Mouse (Mus musculus): Measurements from ENCODE around the gene Zfp853. TPM values are rescaled to one million over a fixed set of nuclear protein-coding genes. Genes with fewer than 3 reads are reported as not detected.

Gene Zfp853
- polyA plus RNA-seq, 1 experiment from 2014 or later, result not detected

GRCm38 (mm10) chr5:143254487-143255130 lies 38.8 kb downstream of the Zfp853 start:
- H3K4me1 ChIP-seq (replicated peaks; ENCODE audit: control insufficient read depth, insufficient read depth, low read length), result peaks cover 4% of the 10 kb centered on the region
- ATAC-seq (replicated peaks; ENCODE audit: low FRiP score, low TSS enrichment, low read depth), result no peak
- WGBS, result 24% methylated on average over 66 of the region's 66 CpGs
- H3K36me3 ChIP-seq (ENCODE audit: control insufficient read depth, insufficient read depth, low read length), result peaks cover 24% of the 10 kb centered on the region
- peak overlapping the region; percentile 62; the same call in 1 of the 2 replicates for H3K4me2 ChIP-seq (ENCODE audit: low read length)
- H3K27ac ChIP-seq (ENCODE audit: low read depth), result no peak overlapping the region
- no peak overlapping the region for H3K9ac ChIP-seq (ENCODE audit: low read length)
- no peaks in the 10 kb centered on the region for H3K9me3 ChIP-seq (ENCODE audit: control insufficient read depth, low read length)
- H3K4me3 ChIP-seq (ENCODE audit: low read depth, low read length), result peak overlapping the region; percentile 33; the same call in 1 of the 2 replicates
- peak; percentile 71 for DNase-seq (ENCODE audit: low spot score)
- peaks cover 62% of the 10 kb centered on the region for H3K27me3 ChIP-seq (replicated peaks; ENCODE audit: control insufficient read depth, insufficient read depth, low read length)

GRCm38 (mm10) chr5:143253881-143254486 lies 39.4 kb downstream of the Zfp853 start:
- DNase-seq (ENCODE audit: low spot score), result peak; percentile 73
- 0 out of 2 replicates have a peak, but pooled peaks have one; percentile 30 for ATAC-seq (replicated peaks; ENCODE audit: low FRiP score, low TSS enrichment, low read depth)
- Histone ChIP-seq H3K27me3 (replicated peaks; ENCODE audit: control insufficient read depth, insufficient read depth, low read length) (peaks cover 62% of the 10 kb centered on the region), H3K9me3 (ENCODE audit: control insufficient read depth, low read length) (no peaks in the 10 kb centered on the region), H3K4me3 (ENCODE audit: low read depth, low read length) (peak overlapping the region; percentile 33), H3K27ac (ENCODE audit: low read depth) (no peak overlapping the region), H3K4me1 (replicated peaks; ENCODE audit: control insufficient read depth, insufficient read depth, low read length) (peaks cover 4% of the 10 kb centered on the region), H3K4me2 (ENCODE audit: low read length) (peak overlapping the region; percentile 62), H3K9ac (ENCODE audit: low read length) (0 out of 2 replicates have a peak overlapping the region, but pooled peaks have one; percentile 5), H3K36me3 (ENCODE audit: control insufficient read depth, insufficient read depth, low read length) (peaks cover 24% of the 10 kb centered on the region)
- WGBS, result 10% methylated on average over 81 of the region's 81 CpGs

- ATAC-seq (replicated peaks; ENCODE audit: low FRiP score, low TSS enrichment, low read depth), result peak; percentile 18; the same call in 1 of the 2 replicates
- Histone ChIP-seq H3K36me3 (ENCODE audit: control insufficient read depth, insufficient read depth, low read length) (peaks cover 31% of the 10 kb centered on the region), H3K9me3 (ENCODE audit: control insufficient read depth, low read length) (no peaks in the 10 kb centered on the region), H3K27me3 (replicated peaks; ENCODE audit: control insufficient read depth, insufficient read depth, low read length) (peaks cover 62% of the 10 kb centered on the region), H3K4me2 (ENCODE audit: low read length) (peak overlapping the region; percentile 62), H3K4me3 (ENCODE audit: low read depth, low read length) (peak overlapping the region; percentile 33), H3K9ac (ENCODE audit: low read length) (no peak overlapping the region), H3K27ac (ENCODE audit: low read depth) (no peak overlapping the region), H3K4me1 (replicated peaks; ENCODE audit: control insufficient read depth, insufficient read depth, low read length) (peaks cover 4% of the 10 kb centered on the region)
- WGBS, result 5% methylated on average over 98 of the region's 103 CpGs
- DNase-seq (ENCODE audit: low spot score), result peak; percentile 79
Observed at GRCm38 (mm10) chr5:143253186-143253880, 40.1 kb downstream of the Zfp853 start.

GRCm38 (mm10) chr5:143252791-143253185 lies 40.6 kb downstream of the Zfp853 start:
- DNase-seq (ENCODE audit: low spot score) (no peak), ATAC-seq (replicated peaks; ENCODE audit: low FRiP score, low TSS enrichment, low read depth) (no peak)
- peaks cover 62% of the 10 kb centered on the region for H3K27me3 ChIP-seq (replicated peaks; ENCODE audit: control insufficient read depth, insufficient read depth, low read length)
- peaks cover 4% of the 10 kb centered on the region for H3K4me1 ChIP-seq (replicated peaks; ENCODE audit: control insufficient read depth, insufficient read depth, low read length)
- 41% methylated on average over 18 of the region's 18 CpGs for WGBS
- no peaks in the 10 kb centered on the region for H3K9me3 ChIP-seq (ENCODE audit: control insufficient read depth, low read length)
- no peak overlapping the region for H3K4me2 ChIP-seq (ENCODE audit: low read length)
- peak overlapping the region; percentile 33; the same call in 1 of the 2 replicates for H3K4me3 ChIP-seq (ENCODE audit: low read depth, low read length)
- H3K36me3 ChIP-seq (ENCODE audit: control insufficient read depth, insufficient read depth, low read length), result peaks cover 36% of the 10 kb centered on the region
- no peak overlapping the region for H3K9ac ChIP-seq (ENCODE audit: low read length)
- H3K27ac ChIP-seq (ENCODE audit: low read depth), result no peak overlapping the region

GRCm38 (mm10) chr5:143252039-143252438 lies 41.4 kb downstream of the Zfp853 start:
- Histone ChIP-seq H3K9me3 (ENCODE audit: control insufficient read depth, low read length) (no peaks in the 10 kb centered on the region), H3K4me3 (ENCODE audit: low read depth, low read length) (no peak overlapping the region), H3K4me1 (replicated peaks; ENCODE audit: control insufficient read depth, insufficient read depth, low read length) (peaks cover 4% of the 10 kb centered on the region), H3K9ac (ENCODE audit: low read length) (no peak overlapping the region), H3K36me3 (ENCODE audit: control insufficient read depth, insufficient read depth, low read length) (peaks cover 39% of the 10 kb centered on the region), H3K27ac (ENCODE audit: low read depth) (no peak overlapping the region), H3K4me2 (ENCODE audit: low read length) (no peak overlapping the region), H3K27me3 (replicated peaks; ENCODE audit: control insufficient read depth, insufficient read depth, low read length) (peaks cover 60% of the 10 kb centered on the region)
- ATAC-seq (replicated peaks; ENCODE audit: low FRiP score, low TSS enrichment, low read depth) (no peak), DNase-seq (ENCODE audit: low spot score) (no peak)
- 62% methylated on average over 6 of the region's 6 CpGs for WGBS

GRCm38 (mm10) chr5:143244926-143245325 lies 48.5 kb downstream of the Zfp853 start:
- DNase-seq (ENCODE audit: low spot score) (no peak), ATAC-seq (replicated peaks; ENCODE audit: low FRiP score, low TSS enrichment, low read depth) (no peak)
- Histone ChIP-seq H3K4me3 (ENCODE audit: low read depth, low read length) (no peak overlapping the region), H3K4me1 (replicated peaks; ENCODE audit: control insufficient read depth, insufficient read depth, low read length) (no peaks in the 10 kb centered on the region), H3K27ac (ENCODE audit: low read depth) (no peak overlapping the region), H3K9ac (ENCODE audit: low read length) (no peak overlapping the region), H3K27me3 (replicated peaks; ENCODE audit: control insufficient read depth, insufficient read depth, low read length) (no peaks in the 10 kb centered on the region), H3K36me3 (ENCODE audit: control insufficient read depth, insufficient read depth, low read length) (peaks cover 91% of the 10 kb centered on the region), H3K9me3 (ENCODE audit: control insufficient read depth, low read length) (no peaks in the 10 kb centered on the region), H3K4me2 (ENCODE audit: low read length) (no peak overlapping the region)
- 97% methylated on average over 26 of the region's 26 CpGs for WGBS

Other genes with a start within 250 kb of the Zfp853 start
- 31.0 and 32.0 TPM in 2 replicates for gene Rnf216, start 180.6 kb downstream of the Zfp853 start, polyA plus RNA-seq (2014; fragmentation: Nextera tagmentation; extraction: Ambion mirVana)
- gene Olfr718-ps1, start 146.0 kb downstream of the Zfp853 start, polyA plus RNA-seq (2014; fragmentation: Nextera tagmentation; extraction: Ambion mirVana), result not detected in 2 replicates
- gene Rbak, start 112.8 kb downstream of the Zfp853 start, polyA plus RNA-seq (2014; fragmentation: Nextera tagmentation; extraction: Ambion mirVana), result 9.6 and 11.6 TPM in 2 replicates
- gene Spdye4b, start 112.6 kb downstream of the Zfp853 start, polyA plus RNA-seq (2014; fragmentation: Nextera tagmentation; extraction: Ambion mirVana), result not detected in 2 replicates
- not detected in 2 replicates for gene Spdye4a, start 66.7 kb downstream of the Zfp853 start, polyA plus RNA-seq (2014; fragmentation: Nextera tagmentation; extraction: Ambion mirVana)
- 14.0 and 16.6 TPM in 2 replicates for gene Zfp12, start 58.5 kb downstream of the Zfp853 start, polyA plus RNA-seq (2014; fragmentation: Nextera tagmentation; extraction: Ambion mirVana)
- 1.2 and 2.0 TPM in 2 replicates for gene Zfp316, start 23.6 kb downstream of the Zfp853 start, polyA plus RNA-seq (2014; fragmentation: Nextera tagmentation; extraction: Ambion mirVana)
- 35.7 and 37.5 TPM in 2 replicates for gene E130309D02Rik, start 21.7 kb upstream of the Zfp853 start, polyA plus RNA-seq (2014; fragmentation: Nextera tagmentation; extraction: Ambion mirVana)
- 73.5 and 78.4 TPM in 2 replicates for gene Zdhhc4, start 35.6 kb upstream of the Zfp853 start, polyA plus RNA-seq (2014; fragmentation: Nextera tagmentation; extraction: Ambion mirVana)
- gene Grid2ip, start 63.7 kb upstream of the Zfp853 start, polyA plus RNA-seq (2014; fragmentation: Nextera tagmentation; extraction: Ambion mirVana), result 0.28 and 0.30 TPM in 2 replicates
- 311 and 337 TPM in 2 replicates for gene Kdelr2, start 110.2 kb upstream of the Zfp853 start, polyA plus RNA-seq (2014; fragmentation: Nextera tagmentation; extraction: Ambion mirVana)
- 9.3 and 10.3 TPM in 2 replicates for gene Daglb, start 171.0 kb upstream of the Zfp853 start, polyA plus RNA-seq (2014; fragmentation: Nextera tagmentation; extraction: Ambion mirVana)
- gene Rac1, start 234.4 kb upstream of the Zfp853 start, polyA plus RNA-seq (2014; fragmentation: Nextera tagmentation; extraction: Ambion mirVana), result 439 and 475 TPM in 2 replicates